8 mouse cellular contexts compared by ENCODE assay signal in genomic region chr10:40884279-40884806, GRCm38 (mm10). TPM values are rescaled to one million over a fixed set of nuclear protein-coding genes. Genes with fewer than 3 reads are reported as not detected.
DNase-seq lines count a peak whose midpoint lies in the region; ATAC-seq lines count a peak whose summit lies in the region.

No protein-coding gene starts in this region.

- peak overlapping the region; percentile 90 for H3K9ac ChIP-seq in heart, embryonic 13.5 days
- H3K9ac ChIP-seq in liver, embryonic 13.5 days: peak overlapping the region; percentile 67
- H3K9ac ChIP-seq in neural tube, embryonic 15.5 days (replicated peaks): peak overlapping the region; percentile 97

- WGBS in heart, embryonic 13.5 days: under 1% methylated on average over 38 of the region's 40 CpGs
- under 1% methylated on average over 40 of the region's 40 CpGs for WGBS in liver, embryonic 13.5 days (ENCODE audit: insufficient replicate concordance)
- under 1% methylated on average over 40 of the region's 40 CpGs for WGBS in neural tube, embryonic 15.5 days

- no peaks in the 10 kb centered on the region for H3K27me3 ChIP-seq in heart, embryonic 13.5 days (replicated peaks)
- peaks cover 24% of the 10 kb centered on the region for H3K27me3 ChIP-seq in liver, embryonic 13.5 days
- H3K27me3 ChIP-seq in neural tube, embryonic 15.5 days (replicated peaks): no peaks in the 10 kb centered on the region

- peak overlapping the region; percentile 96 for H3K4me3 ChIP-seq in heart, embryonic 13.5 days
- H3K4me3 ChIP-seq in liver, embryonic 13.5 days (replicated peaks): peak overlapping the region; percentile 84
- H3K4me3 ChIP-seq in neural tube, embryonic 15.5 days (replicated peaks): peak overlapping the region; percentile 92

- ATAC-seq in heart, embryonic 13.5 days (ENCODE audit: extremely low read depth, insufficient number of reproducible peaks, low FRiP score, low TSS enrichment): no peak
- ATAC-seq in liver, embryonic 13.5 days (ENCODE audit: low read depth): no peak
- ATAC-seq in neural tube, embryonic 15.5 days (ENCODE audit: low FRiP score): peak; percentile 12

- H3K27ac ChIP-seq in heart, embryonic 13.5 days (replicated peaks): peak overlapping the region; percentile 92
- H3K27ac ChIP-seq in liver, embryonic 13.5 days: no peak overlapping the region
- H3K27ac ChIP-seq in neural tube, embryonic 15.5 days (replicated peaks): peak overlapping the region; percentile 100

- H3K36me3 ChIP-seq in heart, embryonic 13.5 days: peaks cover 7% of the 10 kb centered on the region
- peaks cover 3% of the 10 kb centered on the region; the same call in 1 of the 2 replicates for H3K36me3 ChIP-seq in liver, embryonic 13.5 days
- H3K36me3 ChIP-seq in neural tube, embryonic 15.5 days: no peaks in the 10 kb centered on the region

- DNase-seq in B cell, adult 2 months: peak; percentile 35 to 51
- peak; percentile 40 to 44 for DNase-seq in adrenal gland, adult 18-20 months (ENCODE audit: low spot score in 2 of 2)
- DNase-seq in embryo, embryonic 9.5 days (ENCODE audit: extremely low spot score): peak; percentile 72
- peak; percentile 56 for DNase-seq in kidney, postnatal 10 days
- DNase-seq in liver, embryonic 13.5 days: peak; percentile 22
- peak; percentile 6 to 9 for DNase-seq in thymus, adult 18-20 months

- peak overlapping the region; percentile 92 for H3K4me2 ChIP-seq in heart, embryonic 13.5 days
- H3K4me2 ChIP-seq in liver, embryonic 13.5 days: peak overlapping the region; percentile 98
- peak overlapping the region; percentile 59 for H3K4me2 ChIP-seq in neural tube, embryonic 15.5 days

- peaks cover 33% of the 10 kb centered on the region for H3K4me1 ChIP-seq in heart, embryonic 13.5 days
- H3K4me1 ChIP-seq in liver, embryonic 13.5 days (replicated peaks): peaks cover 28% of the 10 kb centered on the region
- H3K4me1 ChIP-seq in neural tube, embryonic 15.5 days: peaks cover 32% of the 10 kb centered on the region

- no peaks in the 10 kb centered on the region for H3K9me3 ChIP-seq in heart, embryonic 13.5 days
- no peaks in the 10 kb centered on the region for H3K9me3 ChIP-seq in liver, embryonic 13.5 days (replicated peaks)
- H3K9me3 ChIP-seq in neural tube, embryonic 15.5 days (replicated peaks): no peaks in the 10 kb centered on the region

RNA-seq across cellular contexts. Expression of gene Wasf1, which starts 1.1 kb away (rescaled TPM):
- total RNA-seq in adrenal gland, adult 18-20 months (2021): 1 to 10 TPM; 2.9 to 5.2 TPM
- 12.7 and 13.2 TPM in 2 replicates for polyA plus RNA-seq in heart, embryonic 13.5 days (2015; fragmentation: Nextera tagmentation; extraction: Ambion mirVana)
- 1.1 and 1.7 TPM in 2 replicates for polyA plus RNA-seq in liver, embryonic 13.5 days (2015; fragmentation: Nextera tagmentation; extraction: Ambion mirVana)
- 98.8 and 105 TPM in 2 replicates for polyA plus RNA-seq in neural tube, embryonic 15.5 days (2015; fragmentation: Nextera tagmentation; extraction: Ambion mirVana)

RNA-seq across cellular contexts. Expression of gene Cdc40, which starts 1.2 kb away (rescaled TPM):
- total RNA-seq in adrenal gland, adult 18-20 months (2021): 10 to 100 TPM; 20.6 to 23.3 TPM
- polyA plus RNA-seq in heart, embryonic 13.5 days (2015; fragmentation: Nextera tagmentation; extraction: Ambion mirVana): 19.9 and 21.2 TPM in 2 replicates
- 13.0 and 17.2 TPM in 2 replicates for polyA plus RNA-seq in liver, embryonic 13.5 days (2015; fragmentation: Nextera tagmentation; extraction: Ambion mirVana)
- 22.9 and 25.4 TPM in 2 replicates for polyA plus RNA-seq in neural tube, embryonic 15.5 days (2015; fragmentation: Nextera tagmentation; extraction: Ambion mirVana)

Comparison
In these comparisons a context has a peak if more than half of its experiments do, and no peak if none do; other contexts are left out.
1. DNase-seq: peak in every context shown above with its lines; median percentile 72 in embryo, embryonic 9.5 days; 56 in kidney, postnatal 10 days; 43 in B cell, adult 2 months; 42 in adrenal gland, adult 18-20 months; 22 in liver, embryonic 13.5 days; 8 in thymus, adult 18-20 months.